Mouse (Mus musculus): ENCODE data around the gene Rgs5. TPM values are rescaled to one million over a fixed set of nuclear protein-coding genes. Genes with fewer than 3 reads are reported as not detected.

Rgs5 gene
- polyA plus RNA-seq, 1 experiment from 2014 or later: 5.4 TPM

Other genes starting within 250 kb of the Rgs5 start
- gene Nuf2, start 124.0 kb upstream of the Rgs5 start, polyA plus RNA-seq (2014; fragmentation: Nextera tagmentation; extraction: Ambion mirVana): 60.7 and 65.2 TPM in 2 replicates
- 0.95 and 1.4 TPM in 2 replicates for gene Rgs4, start 92.1 kb downstream of the Rgs5 start, polyA plus RNA-seq (2014; fragmentation: Nextera tagmentation; extraction: Ambion mirVana)

All from liver, embryonic 11.5 days (tissue).